Mouse (Mus musculus) c-Kit-negative CD71-positive TER-119-positive erythroid progenitor cells, embryonic 14.5 days (primary cell): ENCODE measurements around the gene Mgmt.

Experiments used
- DNase-seq: peaks from one replicate; pipeline ENCODE4 v3.0.0-alpha.2; 2013; ENCODE audit warnings: low read depth, low spot score

The Mgmt gene

DNA sequence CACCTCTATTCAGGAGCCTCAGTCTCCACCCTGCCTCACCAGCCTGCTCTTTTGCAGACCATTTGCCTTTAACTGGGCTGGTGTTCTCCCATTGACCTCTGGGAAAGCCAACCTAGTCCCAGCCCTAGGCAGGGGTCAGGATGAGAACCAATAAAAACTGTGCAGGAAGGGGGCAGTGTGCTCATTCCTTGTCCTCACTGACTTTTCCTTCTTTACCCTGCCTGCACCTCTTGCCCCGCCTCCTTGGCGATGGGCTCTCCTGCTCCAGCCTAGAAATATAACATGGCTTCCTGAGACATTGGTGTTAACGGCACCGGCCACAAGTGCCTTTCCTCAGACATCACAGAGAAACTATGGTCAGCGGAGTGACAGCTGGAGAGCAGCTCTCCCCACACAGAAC, 161.7 kb downstream of the Mgmt start:
- no peak for DNase-seq

DNA sequence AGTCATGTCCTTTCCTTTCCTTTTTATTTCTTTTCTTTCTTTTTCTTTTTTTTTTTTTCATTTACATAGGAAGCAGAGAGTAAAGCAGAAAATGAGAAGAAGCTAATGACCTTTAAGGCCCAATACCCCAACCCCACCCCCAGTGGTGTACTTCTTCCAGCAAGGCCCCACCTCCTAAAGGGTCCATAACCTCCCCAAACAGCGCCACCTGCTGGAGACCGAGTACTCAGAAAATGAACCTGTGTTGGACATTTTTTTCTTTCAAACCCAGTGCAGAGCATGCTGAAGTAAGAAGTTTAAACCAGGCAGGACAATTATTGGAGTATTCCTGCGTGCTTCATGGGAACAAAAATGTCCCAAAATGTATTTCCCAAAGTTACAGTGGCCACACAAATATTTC, 166.1 kb downstream of the Mgmt start:
- DNase-seq, result no peak

DNA sequence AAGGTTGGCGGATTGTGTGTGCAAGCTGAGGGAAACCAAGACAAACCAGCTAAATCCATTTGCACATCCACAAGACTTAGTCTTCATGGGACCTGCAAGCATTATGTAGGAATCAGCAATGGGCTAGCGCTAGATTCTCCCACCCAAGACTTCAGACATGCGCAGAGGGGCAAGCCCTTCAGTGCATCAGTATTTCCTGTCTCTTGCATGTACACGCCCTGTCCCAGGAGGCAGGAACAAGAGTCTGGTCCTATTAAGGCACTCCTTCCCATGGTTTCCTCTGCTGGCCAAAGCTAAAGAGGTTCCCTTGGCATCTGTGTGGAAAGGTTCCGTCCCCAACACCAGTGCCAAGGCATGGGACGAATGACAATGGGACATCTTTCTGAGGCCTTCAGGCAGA, 166.7 kb downstream of the Mgmt start:
- DNase-seq, result no peak

DNA sequence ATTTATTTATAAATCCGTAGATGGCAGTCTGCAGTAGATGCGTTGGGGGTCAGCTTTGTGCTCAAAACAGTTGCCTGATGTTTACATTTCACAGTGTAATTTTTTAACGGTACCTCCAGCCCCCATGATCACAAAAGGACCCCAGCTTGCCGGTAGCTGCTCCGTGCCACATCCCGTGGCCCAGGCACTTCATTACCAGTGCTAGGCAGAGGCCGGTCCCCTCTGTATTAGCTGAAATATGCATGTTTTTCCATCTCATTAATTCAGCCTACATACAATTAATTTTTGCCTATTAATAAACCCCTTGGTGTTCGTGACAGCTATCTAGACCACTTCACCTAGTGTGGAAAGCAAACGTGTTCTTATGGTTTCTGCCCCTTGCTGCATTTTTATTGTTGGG, 169.8 kb downstream of the Mgmt start:
- DNase-seq, result no peak

DNA sequence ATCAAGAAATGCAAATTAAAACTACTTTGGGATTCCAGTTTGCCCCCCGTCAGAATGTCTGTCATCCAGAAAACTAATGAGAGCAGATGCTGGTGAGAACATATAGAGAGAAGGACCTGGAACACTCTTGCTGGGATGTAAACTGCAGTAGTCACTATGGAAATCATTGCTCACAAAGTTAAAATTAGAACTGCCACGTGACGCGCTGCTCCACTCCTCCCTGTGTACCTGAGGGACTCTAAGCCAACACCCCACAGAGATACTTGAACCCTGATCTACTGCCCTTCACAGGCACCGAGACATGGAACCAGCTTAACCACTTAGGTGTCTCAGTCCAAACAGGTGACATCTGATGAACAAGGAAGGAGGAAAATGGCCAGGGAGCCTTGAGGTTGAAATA, 171.0 kb downstream of the Mgmt start:
- DNase-seq, result no peak

DNA sequence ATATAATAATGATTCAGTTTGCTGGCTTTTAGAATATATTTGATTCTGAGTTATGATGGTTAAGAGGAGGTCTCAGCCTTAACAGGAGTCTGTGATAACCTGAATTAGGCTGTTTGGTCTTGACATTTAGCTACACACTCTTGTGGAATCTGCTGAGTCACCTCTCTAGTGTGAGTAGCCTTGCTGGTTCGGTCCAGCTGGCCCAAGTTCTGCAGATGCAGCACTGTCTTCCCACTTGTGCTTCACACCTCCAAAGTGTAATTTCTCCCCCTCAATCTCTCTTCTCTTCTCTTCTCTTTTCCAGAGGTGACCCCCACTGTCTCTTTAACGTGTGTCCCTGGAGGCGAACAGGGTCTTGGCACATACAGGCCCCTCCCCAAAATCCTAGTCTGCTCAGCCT, 171.8 kb downstream of the Mgmt start:
- no peak for DNase-seq

DNA sequence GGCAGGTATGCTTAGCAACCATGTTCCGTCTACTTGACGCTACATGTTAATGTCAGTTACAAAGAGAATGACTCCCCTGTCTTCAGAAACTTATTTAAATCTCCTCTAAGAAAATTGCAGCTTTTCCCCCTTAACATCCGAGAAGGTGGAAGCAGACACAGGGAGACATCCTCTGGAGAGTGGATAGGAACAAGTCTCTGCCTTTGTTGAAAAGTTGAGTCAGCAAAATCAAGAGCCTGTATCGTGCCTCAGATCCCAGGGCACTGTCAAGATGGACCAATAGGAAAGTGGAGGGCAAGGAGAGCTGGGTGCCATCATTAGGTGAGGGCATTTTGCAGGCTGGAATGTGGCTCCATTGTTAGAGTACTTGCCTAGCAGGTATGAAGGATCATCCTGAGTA, 172.6 kb downstream of the Mgmt start:
- no peak for DNase-seq

DNA sequence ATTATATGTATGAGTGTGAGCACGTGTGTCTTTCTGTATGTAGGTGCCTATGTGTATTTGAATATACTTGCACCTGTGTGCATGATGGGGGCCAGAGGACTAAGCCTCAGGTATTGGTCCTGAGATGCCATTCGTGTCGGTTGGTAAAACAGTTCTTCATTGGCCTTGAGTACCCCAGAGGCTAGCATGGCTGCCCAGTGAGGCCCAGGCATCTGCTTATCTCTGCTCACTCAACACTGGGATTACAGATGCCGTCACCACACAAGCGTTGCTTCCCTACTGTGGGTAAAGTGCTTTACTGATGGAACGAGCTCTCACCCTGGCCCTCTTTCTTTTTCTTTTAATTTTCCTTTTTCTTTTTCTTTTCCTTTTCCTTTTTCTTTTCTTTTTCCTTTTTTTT, 173.3 kb downstream of the Mgmt start:
- no peak for DNase-seq

DNA sequence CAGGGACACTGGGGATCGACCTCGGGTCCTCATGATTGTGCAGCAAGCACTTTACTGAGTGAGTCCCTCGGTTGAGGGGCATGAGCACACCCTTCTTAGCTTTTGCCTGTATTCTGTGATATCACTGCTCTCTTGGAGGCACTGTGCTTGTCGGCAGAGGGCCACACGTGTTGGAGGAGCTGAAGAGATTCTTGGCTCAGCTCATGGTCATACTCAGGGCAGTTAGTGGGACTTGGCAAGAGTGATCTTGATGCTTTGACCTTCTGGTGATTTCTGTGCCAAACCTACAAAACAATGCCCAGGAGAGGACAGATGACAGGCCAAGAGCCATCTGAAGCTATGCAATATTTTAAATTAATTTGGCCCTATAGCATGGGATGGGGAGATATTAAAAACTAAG, 174.4 kb downstream of the Mgmt start:
- DNase-seq, result no peak

DNA sequence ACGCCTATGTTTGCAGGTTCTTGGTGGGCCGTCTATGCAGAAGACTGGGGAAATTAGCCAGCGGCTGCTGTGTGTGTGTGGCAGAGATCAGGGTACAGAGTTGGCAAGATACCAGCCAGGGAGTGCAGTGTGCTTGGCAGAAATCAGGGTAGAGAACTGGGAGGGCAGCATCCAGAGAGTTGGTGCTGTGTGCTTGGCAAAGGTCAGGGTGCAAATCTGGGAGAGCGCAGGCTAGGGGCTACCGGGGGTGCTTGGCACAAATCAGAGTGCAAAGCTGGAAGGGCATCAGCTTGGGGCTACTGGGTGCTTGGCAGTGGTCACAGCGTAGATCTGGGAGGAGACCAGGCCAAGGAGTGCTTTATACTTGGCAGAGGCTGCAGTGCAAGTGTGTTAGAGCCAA, 175.4 kb downstream of the Mgmt start:
- DNase-seq, result no peak

DNA sequence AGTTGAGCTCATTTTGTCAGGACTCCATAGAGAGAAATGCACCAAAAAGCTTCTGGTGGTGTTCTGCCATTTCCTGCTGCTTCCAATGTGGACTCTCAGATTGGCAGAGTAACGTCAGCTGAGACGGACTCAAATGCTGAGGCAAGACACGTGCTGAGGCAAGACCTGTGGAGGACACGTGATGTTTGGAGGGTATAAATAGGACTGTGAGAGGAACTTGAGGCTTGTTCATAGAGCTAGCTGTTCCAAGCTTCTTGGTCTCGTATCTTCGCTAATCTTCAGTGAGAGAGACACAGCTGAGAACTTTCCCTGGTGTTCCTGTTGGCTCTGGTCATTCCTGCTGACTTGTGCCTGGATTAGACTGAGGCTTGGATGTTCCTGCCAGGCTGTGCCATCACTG, 176.9 kb downstream of the Mgmt start:
- DNase-seq, result no peak

DNA sequence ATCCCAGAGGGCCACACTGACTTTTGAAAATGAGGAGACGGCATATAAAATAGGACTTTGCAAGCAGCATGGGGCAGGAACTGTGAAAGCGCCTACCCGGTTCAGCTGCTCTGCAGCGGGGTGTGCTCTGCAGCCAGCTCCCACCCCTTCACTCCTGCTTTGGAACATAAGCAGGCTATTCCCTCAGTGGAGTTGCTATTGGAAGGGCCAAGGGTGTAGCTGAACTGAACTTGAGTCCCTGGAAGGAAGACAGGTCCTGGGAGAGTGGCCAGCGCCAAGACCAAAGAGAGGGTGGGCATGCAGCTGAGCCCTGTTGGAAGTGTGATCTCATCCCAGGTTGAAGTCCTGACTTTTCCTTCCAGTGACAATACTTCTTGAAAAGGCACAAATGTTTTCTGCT, 179.5 kb downstream of the Mgmt start:
- DNase-seq, result no peak

DNA sequence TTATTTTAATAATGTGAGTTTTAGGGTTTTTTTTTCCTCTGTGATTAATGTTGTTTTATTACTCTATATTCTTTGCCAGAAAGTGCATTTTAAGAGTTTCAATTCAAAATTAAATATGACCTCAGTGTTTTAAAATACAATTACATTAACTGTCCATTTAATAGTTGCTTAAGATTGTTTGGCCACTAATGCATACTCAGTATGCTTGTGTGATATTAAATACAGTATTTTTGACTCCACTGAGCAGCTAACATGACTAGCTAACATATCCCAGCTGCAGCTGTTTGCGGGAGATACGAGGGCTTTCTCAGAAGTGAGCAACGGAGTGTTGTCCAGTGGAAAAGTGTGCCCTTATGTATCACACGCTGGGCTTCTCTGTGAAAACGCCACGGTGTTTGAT, 179.9 kb downstream of the Mgmt start:
- DNase-seq, result no peak

DNA sequence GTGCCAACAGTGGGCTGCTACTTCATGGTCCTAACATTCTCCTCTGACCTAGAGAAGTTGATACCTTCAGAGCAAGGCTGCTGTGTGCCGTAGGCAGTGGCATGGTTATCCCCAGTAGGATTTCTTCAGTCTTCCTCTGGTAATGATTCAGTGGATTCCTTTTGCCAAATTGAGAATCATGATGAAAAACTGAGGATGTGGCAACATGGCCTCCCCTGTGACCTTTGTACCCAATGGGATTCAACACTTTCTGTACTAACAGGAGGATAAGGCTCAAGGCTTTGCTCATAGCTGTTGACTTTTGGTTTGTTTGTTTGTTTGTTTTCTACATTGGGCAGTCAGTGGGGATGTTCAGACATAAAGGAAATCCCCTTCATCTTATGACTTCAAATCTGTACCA, 180.9 kb downstream of the Mgmt start:
- DNase-seq, result no peak

DNA sequence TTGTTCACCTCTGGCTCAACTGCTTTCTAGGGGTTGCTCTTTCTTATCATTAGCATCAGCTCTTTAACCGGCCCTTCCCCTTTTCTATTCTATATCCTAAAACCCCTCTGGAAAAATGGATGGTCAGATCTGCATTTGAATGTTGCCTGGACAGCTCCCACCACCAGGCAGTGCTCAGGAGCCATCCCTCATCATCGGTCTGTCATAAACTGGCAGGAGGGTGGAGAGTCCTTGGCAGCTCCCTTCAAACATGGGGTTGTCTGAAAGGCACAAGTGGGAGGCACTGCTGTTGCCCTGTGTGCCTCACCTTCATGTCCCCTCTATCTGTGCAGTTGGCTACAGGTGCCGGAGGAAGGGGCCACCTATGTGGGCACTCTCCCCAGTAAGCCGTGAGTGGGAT, 185.8 kb downstream of the Mgmt start:
- DNase-seq, result no peak

DNA sequence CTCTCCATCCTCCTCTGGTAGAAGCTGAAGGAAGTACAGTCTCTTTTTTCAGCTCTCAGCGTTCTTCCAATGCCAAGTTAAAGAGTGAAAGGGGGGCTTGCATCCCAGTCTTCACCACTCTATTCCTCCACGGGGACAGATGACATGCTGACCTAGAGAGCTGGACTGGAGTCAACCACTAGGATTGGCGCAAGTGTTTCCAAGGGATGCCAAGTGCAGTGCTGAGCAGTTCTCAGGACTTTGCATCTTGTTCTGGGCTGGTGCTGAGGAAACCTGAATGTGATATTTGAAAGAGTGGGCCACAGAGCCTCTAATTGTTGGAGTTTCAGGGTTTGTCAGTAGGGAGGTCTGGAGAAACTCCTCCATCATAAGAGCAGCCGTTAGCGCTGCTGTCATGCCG, 187.8 kb downstream of the Mgmt start:
- no peak for DNase-seq

DNA sequence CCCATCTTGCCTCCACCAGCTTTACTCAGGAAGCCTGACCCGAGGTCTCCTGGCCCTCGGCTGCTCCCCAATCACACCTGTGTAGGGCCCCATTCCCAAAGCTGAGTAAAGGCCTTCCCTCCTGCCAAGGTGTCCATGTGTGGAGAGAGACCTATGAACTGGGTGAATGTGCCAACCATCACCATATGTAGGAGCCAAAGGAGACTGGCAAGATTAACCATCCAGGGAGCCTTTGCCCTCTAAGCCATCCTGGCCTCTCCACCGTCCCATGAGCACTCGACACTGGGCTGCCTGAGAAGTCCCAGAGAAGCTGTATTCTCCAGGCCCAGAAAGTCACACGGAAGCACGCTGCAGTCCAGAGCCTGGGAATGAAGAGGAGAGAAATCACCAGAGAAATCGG, 190.2 kb downstream of the Mgmt start:
- DNase-seq, result no peak

DNA sequence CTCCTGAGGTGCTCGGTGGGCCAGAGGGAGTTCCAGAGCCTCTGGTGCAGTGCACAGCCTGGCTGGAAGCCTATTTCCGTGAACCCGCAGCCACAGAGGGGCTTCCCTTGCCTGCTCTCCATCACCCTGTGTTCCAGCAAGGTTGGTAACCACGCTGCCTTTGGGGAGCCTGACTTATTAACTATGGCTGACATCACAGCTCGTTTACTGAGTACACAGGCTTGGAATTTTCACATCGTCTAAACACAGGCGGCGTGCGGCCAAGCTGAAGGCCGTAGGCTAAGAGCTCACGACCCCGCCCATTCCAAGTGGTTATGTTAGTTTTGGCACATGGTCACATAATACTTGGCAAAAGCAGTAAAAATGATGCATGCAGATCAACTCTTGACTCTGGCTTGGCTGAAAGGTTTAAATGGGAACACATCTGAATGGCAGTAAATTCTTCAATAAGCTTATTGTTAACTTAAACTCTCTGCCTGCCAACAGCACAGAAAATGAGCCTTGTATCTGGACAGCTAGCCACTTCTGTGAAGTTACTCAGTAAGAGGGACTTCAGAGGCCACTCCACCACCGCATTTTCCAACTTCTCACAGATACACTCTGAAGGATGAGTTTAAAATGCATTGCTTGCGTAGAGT, 191.7 kb downstream of the Mgmt start:
- no peak for DNase-seq

DNA sequence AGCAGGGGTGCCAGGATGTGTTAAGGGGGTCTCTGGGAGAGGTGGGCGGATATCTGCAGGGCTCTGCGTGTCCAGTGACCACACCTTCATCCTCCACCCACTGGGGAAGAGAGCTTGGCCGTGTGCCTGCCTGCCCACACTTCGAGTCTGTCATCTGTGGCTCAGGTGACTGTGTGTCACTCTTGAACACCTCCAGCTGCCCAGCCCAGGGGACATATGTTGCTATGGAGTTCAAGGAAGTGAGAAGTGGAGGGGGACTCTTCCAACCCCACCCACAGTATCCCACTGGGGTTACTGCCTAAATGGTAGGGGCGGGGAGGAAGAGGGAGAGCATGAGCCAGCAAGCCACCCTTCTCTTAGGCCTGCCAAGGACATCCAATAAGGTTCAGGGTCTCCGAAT, 192.7 kb downstream of the Mgmt start:
- no peak for DNase-seq

DNA sequence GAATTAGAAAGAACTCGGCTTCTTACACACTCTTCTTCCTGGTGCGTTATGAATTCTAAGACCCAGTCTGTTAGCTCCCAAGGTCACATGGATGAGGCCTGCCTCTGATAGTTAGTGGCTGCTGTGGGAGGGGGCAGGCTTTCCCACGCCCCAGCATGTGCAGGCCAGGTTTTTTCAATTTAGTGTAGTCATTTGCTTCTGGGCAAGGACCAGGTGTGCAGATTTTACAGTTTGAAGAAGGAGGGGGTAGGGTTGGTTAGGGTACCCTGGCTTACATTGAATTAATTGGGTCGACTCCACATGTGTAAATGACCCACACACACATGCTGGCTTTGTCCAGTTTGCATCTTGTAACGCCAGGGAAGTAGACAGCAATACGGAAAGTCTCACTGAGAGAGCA, 193.7 kb downstream of the Mgmt start:
- no peak for DNase-seq

DNA sequence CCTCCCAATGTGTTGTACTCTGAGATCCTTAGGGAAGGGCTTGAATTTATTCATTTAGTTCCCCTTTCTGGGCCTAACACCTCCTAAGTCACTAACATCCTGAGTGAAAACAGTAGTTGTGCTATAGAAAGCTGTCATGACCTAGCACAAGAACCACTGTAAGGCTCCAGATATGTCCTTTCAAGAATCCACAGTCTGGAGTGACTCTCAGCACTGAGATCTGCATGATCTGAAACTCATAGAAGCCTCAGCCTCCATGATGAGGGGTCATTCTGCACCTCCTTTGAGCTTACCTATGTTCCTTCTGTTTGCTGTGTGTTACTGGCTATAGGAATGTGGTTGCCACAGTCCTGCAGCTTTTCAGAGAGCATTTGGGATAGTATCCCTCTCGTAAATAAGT, 200.1 kb downstream of the Mgmt start:
- no peak for DNase-seq

DNA sequence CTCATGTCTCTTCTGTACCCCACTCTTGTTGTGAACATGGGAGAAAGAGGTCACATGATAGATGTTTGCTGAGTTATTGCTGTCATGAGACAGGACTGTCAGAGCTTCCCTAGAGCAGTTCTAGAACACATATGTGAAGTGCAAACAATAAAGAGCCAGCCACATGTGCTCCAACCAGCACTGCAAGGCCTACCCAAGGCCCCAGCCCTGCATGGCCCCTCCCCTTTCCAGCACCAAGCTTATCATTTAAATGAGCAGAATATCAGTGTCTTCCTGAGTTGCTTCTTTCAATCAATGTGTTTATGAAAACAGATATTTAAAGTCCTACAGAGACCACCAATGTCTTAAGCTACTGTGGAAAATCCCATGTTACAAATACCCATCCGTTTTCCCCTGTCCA, 201.3 kb downstream of the Mgmt start:
- DNase-seq, result no peak

DNA sequence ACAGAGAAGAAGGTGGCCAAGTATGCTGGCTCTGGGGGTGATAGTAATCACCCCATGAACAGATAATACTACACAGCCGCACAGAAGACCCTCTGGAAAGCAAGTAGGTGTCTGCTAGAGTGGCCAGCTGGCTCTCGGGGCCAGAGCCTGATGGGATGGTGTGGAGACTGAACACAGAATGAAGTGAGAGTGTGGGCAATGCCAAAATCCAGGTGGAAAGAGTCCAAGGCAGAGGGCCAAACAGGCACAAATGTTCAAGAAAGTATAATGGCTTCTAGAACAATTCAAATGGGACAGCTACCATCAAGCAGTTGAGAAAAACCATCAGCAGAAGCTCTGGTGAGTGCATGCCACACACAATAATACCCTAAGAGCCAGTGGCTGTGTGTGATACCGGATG, 205.4 kb downstream of the Mgmt start:
- DNase-seq, result no peak

DNA sequence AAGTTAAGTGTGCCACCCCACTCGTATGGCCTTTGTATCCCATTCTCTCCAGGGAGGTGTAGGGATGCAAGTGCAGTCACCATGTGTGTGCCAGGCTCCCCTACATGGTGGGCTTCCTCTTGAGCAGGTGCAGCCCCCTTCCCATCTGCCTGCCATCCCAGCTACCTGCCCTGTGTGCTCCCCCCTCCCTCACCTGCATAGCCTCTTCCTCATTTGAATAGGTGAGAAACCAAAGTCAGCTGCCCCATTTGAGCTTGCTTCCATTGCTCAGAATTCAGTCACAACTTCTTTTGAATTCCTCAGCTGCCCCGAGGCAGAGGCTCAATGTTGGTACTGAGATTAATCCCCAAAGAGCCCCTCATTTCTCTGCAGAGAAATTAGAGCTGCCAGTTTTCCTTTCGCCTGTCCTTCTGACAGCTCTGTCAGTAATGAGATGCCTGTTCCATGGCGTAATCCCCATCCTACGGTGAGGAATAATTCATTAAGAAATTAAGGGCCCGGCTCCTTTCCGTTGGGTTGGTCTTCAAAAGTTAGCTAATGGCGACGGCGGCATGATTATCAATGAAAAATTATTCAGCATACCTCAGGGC, 208.3 kb downstream of the Mgmt start:
- DNase-seq, result no peak
